Mouse (Mus musculus): ENCODE results near the gene Tex264. TPM values are rescaled to one million over a fixed set of nuclear protein-coding genes. Genes with fewer than 3 reads are reported as not detected.

Gene Tex264
- 100 to 1,000 TPM in 3 of 4 experiments, 10 to 100 TPM in 1; 94.4 to 115 (median 103) TPM for total RNA-seq (2022)

DNA sequence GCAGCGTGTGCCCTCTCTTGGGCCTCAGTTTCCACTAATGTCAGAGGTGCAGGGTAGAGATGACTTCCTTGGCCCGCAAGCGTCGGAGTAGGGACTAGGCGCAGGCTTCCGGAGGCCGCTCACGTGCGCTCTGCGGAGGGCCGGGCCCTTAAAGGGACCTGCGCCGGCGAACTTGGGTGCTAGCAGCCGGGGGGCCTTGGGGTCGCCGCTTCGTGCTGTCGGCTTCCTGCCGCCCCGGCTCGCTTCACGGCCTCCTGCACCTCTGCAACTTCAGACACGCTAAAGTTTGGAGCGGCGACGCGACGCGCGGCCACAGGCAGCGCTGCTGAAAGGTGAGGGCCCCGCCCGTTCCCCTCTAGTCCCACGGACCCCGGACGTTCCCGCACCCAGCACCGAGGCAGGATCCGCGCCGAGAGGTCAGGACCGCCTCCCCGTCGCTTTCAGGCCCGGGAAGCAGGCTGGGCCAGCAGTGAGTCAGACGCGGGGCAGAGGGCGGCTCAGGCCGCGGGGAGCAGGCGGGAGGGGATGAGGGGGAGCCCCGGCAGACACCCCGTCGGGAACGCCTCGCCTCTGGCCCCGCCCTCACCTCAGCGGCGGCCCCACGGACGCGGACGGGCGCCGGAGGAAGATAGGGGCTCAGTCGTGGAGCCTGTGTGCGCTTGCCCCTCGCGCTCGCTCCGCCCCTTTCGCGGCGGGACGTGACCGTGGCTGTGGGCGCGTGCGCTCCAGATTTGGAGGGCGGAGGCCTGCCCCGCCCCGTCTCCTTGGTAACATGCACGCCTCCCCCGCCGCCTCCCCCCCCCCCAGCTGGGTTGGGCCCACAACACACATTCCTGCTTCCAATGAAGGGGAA, at the start of gene Tex264:
Gene Tex264 (minus strand): TSS at position 679 of the 853 bp plus-strand sequence.
- DNase-seq (ENCODE audit: low spot score in 2 of 2): peak; percentile 63 to 86

DNA sequence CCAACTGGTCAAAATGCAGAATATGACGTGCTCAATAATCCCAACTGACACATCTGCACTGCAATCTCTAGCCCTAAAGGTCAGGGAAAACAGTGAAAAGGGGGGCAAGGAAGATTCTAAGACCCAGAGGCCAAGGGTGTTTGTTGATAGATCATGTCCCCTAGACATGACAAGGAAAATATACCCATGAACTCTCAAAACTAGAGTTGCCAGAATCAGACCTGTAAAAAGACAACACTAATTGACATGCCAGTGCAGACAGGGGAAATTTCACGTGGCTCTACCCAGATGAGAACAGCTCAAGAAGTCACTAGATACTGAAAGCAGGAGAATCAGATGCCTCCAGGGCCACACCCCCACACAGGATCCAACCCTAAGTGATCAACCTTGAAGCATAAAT, 48.0 kb upstream of the Tex264 start:
- DNase-seq (ENCODE audit: low spot score in 2 of 2): no peak

DNA sequence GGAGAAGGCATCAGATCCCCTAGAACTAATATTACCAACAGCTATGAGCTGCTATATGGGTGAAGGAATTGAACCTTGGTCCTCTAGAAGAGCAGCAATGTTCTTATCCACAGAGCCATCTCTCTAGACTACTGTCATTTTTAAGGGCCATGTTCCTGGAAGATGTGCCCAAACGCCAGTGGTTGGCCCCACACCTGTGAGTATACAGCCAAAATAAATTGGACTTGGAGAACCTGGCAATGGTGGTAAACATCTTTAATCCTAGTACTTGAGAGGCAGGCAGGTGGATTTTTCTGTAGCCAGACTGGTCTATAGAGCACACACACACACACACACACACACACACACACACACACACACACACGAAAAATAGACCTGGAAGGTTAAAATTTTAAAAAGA, 43.7 kb upstream of the Tex264 start:
- DNase-seq (ENCODE audit: low spot score in 2 of 2): no peak

DNA sequence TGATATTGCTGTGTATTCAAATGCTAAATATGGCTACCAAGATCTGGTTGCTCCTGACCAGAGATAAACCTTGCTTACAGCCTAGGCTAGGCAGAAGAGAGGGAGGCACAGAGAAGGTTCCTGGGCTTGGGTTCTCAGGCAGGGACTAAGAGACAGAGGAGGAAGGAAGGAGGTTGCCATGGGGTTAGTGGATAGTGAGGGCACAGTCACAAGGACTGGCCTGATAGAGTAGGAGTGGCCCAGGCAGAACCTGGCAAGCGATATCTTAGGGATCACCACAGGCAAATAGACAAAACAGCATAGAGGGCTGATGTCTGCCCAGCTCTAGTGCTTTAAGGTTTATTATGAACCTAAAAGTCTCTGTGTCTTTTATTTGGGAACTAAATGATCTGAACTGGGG, 41.2 kb upstream of the Tex264 start:
- DNase-seq (ENCODE audit: low spot score in 2 of 2): no peak

DNA sequence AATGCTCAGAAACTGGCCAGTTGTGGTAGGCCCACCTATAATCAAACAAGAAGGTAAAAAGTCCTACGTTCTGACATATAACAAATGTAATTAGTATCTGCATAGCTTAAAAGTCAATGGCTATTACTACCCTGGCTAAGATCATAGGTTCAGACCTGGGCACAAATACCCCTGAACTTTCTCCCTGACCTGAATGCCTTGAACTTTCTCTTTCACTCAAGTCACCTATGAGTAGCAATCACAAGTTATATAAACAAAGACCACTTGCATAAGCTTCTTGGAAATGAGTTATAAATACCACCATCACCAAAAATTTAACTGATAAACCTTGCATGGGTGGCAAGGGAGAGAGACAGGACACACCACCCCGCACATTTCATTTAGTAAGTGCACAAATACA, 39.7 kb upstream of the Tex264 start:
- DNase-seq (ENCODE audit: low spot score in 2 of 2): no peak

- DNase-seq (ENCODE audit: low spot score in 2 of 2): no peak
Measured at GRCm38 (mm10) chr9:106724864-106725263, 39.1 kb upstream of the Tex264 start.

DNA sequence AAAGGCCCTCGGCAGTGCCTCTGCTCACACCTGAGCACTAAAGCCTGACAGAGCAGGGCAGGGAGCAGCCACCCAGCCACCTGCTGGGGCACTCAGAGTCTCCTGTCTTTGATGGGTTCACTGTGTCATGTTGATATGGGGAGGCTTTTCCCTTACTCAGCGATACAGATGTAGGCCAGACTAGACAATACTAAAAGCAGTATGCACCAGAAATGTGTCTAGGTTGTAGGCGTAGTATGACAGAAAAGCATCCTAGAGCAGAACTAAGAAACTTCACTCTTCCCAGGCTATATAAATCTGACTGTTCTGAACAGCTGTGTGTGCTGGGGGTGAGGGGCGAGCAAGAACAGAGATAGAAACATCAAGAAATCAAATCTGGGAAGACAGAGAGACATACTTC, 31.0 kb upstream of the Tex264 start:
- no peak for DNase-seq (ENCODE audit: low spot score in 2 of 2)

DNA sequence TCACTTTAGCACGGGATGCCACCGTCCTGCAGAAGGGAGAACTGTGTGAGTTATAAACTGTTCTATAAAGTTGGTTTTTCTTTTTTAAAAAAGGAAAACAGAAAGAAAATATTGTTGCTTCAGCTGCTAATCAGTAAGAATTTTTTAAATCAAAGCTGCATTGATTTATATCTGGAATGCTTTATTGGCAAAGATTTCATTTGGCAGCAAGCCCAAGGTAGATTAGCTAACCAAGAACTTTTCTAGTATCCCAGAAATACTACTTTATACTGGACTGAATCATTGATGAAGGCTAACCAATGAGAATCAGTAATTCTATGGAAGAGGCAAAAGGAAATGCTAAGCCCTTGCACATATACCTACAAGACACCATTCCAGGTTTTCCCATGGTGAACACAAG, 30.5 kb upstream of the Tex264 start:
- DNase-seq (ENCODE audit: low spot score in 2 of 2): no peak

GRCm38 (mm10) chr9:106712470-106712869, 26.7 kb upstream of the Tex264 start:
- DNase-seq (ENCODE audit: low spot score in 2 of 2): no peak

DNA sequence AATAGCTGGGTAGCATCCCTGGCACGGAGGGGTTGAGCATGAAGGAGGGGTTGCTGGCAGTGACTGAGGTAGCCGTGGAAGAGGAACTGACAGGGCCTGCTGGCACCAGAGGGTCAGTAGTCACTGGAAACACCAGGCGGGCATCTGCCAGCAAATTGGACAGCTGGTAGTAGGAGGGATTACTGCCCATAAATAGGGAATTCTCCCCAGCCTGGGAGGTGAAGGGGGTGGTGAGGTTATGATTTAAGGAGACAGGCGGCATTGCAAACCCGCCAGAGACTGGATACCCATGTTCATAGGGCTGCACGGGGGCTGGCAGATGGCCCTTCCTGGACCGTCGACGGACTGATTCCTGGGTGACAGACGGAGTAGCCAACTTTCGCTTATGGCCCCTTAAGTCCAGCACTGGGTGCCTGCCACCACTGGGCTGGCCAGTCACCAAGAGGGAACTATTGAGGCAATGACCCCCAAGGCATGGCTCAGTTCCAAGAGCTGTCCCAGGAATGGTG, 7.3 kb upstream of the Tex264 start:
- no peak for DNase-seq (ENCODE audit: low spot score in 2 of 2)

GRCm38 (mm10) chr9:106688834-106689233, 3.1 kb upstream of the Tex264 start:
- no peak for DNase-seq (ENCODE audit: low spot score in 2 of 2)

DNA sequence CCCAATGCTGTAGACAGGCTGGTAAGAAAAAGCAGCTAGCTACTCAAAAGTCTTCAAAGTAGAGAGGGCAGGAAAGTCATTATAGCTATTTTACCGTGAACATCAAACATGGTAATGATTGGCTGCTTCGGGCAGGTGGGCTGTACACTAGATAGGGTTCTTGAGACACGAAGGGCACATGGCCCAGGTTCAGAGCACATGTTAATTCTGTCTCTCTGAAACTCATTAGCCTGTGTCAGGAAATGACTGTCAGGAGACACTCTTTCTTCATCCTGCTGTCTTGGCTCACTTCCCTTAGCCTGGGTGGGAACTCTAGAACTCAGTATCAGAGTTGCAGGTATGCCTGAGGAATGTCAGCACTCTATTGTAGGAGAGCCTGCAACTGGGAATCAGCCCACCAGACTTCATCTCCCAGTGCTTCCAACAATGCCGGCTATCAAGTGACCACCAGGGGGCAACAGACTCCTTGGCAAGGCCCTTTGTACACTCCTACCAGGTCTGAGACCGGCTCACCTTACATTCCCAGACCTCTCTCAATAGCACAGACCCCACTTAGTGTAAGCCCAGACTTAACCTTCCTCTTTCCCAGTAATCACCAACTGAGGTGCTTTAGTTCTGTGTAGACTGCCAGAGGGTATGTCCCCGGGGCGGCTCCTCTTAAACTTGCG, 1.4 kb upstream of the Tex264 start:
- DNase-seq (ENCODE audit: low spot score in 2 of 2): no peak

DNA sequence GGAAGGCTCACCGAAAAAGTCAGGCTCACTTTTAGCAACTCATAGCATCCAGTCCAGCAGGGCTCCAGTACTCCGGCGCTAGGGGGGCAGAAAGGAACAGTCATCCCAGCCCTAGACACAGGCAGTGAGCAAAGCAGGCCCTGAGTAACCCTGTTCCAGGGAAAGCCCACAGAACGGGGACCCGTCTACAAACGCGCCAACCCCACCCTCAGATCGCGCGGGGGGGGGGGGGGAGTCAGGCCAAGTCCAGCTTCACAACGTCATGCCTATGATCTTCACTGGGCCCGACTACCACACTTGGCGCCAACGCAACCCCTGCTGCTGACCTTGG, 844 bp downstream of the Tex264 start:
- no peak for DNase-seq (ENCODE audit: low spot score in 2 of 2)

GRCm38 (mm10) chr9:106684093-106684872, 1.4 kb downstream of the Tex264 start:
- DNase-seq (ENCODE audit: low spot score in 2 of 2): no peak

DNA sequence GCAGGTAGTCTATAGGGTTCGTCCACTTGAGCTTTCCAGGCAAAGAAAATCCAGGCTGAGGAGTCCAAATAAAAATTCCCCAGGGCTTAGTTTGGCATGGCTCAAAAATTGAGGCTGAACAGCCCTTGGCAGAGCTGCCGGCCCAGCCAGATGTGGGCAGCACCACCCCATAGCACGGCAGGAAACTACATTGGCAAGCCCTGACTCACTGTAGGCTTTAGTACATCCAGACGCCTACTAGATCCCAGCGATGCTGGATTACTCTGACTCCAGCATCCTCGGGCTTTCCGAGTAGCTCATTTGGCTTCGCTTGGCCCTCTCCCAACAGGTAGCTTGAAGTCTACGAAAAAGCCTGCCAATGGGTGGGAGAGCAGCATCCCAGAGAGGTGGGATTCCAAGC, 4.7 kb downstream of the Tex264 start:
- peak in 1 of 2 experiments; percentile 55 for DNase-seq (ENCODE audit: low spot score in 2 of 2)

DNA sequence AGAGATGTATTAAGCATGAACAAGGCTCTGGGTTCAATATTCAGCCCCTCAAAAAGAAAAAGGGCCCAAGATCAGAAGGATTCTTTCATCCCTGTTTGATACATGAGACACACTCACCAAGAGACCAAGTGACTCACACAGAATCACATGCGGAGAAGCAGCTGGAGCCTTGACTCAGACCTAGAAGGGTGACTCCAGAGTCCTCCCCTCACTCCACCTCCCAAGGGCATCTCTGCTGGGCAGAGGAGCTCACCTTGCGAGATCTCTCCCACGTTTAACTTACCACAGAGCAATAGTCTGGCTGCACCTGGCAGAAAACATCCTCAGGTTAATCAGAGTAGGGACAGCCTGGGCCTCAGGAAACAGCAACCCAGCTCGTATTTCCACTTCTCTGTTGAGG, 7.5 kb downstream of the Tex264 start:
- DNase-seq (ENCODE audit: low spot score in 2 of 2): peak in 1 of 2 experiments; percentile 12

DNA sequence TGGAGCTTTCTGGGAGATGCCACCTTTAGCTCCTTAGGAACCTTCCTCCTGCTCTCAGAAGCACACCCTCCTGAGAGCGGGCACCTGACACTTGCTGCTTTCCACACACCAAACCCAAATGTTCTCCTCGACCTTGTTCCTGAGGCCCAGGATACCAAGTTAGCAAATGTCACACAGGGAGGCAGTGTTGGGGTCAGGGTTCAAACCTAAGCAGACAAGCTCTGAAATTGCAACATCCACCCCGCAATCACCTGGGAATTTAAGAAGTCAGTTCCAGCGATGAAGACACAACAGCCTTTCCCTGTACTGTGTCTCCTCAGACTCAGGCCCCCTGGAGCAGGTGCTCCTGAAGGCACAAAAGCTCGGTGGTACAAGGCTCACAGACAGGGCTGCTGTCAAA, 8.0 kb downstream of the Tex264 start:
- no peak for DNase-seq (ENCODE audit: low spot score in 2 of 2)

DNA sequence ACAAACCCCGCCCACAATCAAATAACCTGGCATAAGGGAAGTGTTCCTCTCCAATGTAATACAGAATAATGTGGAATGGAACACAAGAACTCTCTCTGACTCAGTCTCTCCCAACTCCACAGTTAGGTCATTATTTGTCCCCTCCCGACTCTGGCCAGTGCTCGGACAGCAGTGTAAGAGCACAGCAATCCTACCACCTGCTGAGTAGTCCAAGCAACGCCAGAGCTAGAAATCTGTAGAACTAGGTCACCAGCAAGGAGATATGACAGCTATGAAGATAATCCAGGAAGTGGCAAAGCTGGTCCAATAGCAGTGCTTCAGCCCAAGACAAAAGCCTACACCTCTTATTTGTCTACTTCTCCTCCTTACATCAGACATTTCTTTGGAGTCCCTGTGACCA, 9.2 kb downstream of the Tex264 start:
- no peak for DNase-seq (ENCODE audit: low spot score in 2 of 2)

DNA sequence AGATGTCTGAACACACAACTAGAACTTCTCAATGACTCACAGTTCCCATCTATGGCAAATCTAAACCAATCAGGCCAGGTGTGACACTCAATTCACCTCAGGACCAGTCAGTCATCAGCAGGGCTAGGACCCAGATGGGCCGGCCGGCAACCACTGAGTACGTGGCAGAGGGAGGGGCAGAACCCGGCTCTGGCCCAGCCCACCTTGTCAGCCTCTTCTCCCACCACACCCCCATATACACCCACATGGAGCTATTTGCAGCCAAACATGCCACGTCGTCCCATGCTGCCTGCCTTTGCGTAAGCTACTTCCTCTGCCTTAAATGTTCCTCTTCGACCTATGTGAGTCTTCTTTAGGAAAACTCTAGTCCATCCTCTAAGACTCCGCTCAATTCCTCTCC, 9.8 kb downstream of the Tex264 start:
- DNase-seq (ENCODE audit: low spot score in 2 of 2): peak in 1 of 2 experiments; percentile 59

DNA sequence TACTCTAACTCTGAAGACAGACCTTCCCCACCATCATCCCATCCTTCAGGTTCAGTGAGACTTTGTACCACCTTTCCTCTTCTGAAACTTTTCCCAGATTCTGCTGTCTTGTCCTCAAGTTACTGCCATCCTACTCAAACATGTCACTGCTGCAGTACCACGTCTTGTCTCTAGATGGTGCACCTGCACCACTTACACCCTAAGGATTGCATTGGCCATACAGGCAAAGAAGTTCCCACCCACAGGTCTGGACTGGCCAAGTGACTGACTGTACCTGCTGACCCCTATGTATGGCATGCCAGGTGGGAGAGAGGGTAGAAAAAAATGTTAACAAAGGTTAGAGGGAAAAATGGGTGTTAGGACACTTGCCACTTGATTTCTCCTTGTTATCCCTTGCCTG, 10.2 kb downstream of the Tex264 start:
- peak; percentile 71 to 84 for DNase-seq (ENCODE audit: low spot score in 2 of 2)

DNA sequence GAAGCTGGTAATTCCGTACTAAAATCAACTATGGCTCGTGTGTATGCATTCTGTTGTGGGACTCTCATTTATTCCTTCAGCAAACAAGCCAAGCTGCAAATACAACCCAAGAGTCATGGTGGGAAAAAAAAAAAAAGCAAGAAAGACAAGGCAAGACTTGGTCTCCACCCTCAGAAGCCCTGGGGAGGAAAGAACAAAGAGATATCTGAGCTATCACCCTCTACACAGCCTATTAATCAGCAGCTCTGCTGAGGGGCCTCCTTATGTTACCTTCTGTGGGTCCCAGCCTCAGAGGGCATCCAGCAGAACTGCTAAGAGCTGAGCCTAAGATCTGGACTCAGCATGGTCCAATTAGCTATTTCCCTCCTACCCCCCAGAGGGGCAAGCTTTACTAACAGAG, 11.9 kb downstream of the Tex264 start:
- DNase-seq (ENCODE audit: low spot score in 2 of 2): no peak

- no peak for DNase-seq (ENCODE audit: low spot score in 2 of 2)
Measured at GRCm38 (mm10) chr9:106664856-106665255, 20.9 kb downstream of the Tex264 start.
